Mouse (Mus musculus) left cerebral cortex, postnatal 10 days (tissue): ENCODE measurements around the gene Cdh13. TPM values are rescaled to one million over a fixed set of nuclear protein-coding genes. Genes with fewer than 3 reads are reported as not detected.
A peak's percentile ranks its signal among the peaks of the same experiment; 100 is the strongest.

Source experiments
- DNase-seq, 2 experiments: peaks; one replicate each; pipeline ENCODE4 v3.0.0; 2021 to 2022; ENCODE audit warnings: low spot score in 2 of 2, mixed read lengths in 1 of 2; ENCODE audit errors: extremely low spot score in 1 of 2
- intact Hi-C: fragments of 180-260 bp; cut with DNase I; formaldehyde crosslinking; loops from one replicate; pipeline ENCODE4 v1.15.1; 2025
- total RNA-seq, 2 experiments: library from RNA; stranded (reverse); gene quantifications; 2 replicates each; pipeline ENCODE4 v1.2.3; 2021

Gene Cdh13
- total RNA-seq, 2 experiments from 2014 or later: 190 to 200 TPM

DNA sequence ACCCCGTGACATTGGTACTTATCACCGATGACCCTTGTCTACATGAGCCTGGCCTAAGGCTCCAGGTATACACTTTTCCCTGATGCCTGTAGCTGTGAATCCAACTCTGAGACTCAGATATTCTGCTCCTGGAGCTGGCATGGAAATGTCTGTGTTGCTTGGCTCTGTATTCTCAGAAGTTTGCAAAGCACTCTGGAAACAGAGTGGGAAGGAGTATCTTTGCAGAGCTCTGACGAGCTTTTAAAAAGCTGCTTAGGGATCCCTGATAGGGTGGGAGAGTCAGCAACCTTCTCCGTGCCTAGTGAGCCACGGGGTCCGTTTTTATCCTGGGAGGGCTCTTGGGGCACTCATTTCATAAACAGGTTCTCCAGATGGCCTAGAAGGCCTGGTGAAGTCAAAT lies 526.1 kb downstream of the Cdh13 start:
- DNase-seq: no peak
- intact Hi-C loops: no loop called here

GRCm38 (mm10) chr8:118815055-118815454 lies 531.5 kb downstream of the Cdh13 start:
- intact Hi-C loops: no loop called here
- no peak for DNase-seq

DNA sequence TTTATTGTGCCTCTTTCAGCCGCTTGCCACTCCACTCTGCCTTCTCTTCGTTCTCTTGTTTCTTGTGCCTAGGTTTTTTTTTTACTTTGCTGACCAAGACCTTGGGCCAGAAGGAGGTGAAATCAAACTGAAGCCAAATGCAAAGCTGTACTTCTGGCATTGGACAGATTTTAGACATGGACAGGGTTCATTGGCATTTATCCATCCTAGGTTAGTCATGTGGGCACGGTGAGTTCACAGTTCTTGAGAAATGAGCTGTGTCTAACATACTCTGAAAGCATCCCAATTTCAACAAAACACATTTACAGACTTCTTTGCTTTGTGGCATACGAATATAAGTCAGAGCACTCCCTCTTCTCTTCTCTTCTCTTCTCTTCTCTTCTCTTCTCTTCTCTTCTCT lies 543.2 kb downstream of the Cdh13 start:
- intact Hi-C loops: no loop called here

DNA sequence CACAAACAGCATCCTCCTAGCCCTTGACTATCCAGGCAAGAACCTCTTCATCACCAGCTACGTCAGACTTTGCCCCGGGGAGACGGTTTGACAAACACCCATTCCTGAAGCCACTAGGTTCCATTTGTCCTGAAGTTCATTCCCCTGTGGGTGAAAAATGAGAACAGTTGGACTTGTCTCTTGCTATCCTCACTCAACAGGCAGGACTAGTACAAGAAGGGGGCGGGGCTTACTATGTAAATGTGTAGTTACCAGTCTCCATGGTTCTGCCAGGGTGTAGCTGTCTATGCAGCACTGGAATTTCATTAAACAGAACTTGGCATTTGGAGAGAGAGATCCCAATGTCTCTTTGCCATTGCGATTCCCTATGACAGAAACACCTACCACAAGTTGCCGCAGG lies 544.2 kb downstream of the Cdh13 start:
- intact Hi-C loops: no loop called here
- no peak for DNase-seq

More for the DNA sequence above, 543.2 kb downstream of the Cdh13 start:
- DNase-seq: no peak

DNA sequence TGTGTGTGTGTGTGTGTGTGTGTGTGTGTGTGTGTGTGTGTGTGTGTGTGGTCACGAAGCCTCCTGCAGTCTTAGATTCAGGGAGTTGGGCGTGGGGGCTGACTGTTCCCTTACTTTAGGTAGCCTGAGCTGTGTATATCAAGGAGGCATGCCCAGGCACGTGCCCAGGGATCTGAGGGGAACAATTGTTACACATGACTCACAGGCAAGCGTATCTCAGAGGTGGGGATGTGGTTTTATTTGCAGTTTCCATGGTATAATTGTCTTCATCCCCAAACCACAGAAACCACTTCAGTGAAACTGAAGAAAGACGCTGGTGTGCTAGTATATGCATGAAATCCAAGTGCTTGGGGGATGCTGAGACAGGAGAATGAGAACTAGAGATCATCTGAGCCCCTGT lies 546.8 kb downstream of the Cdh13 start:
- intact Hi-C loops: no loop called here
- DNase-seq: no peak

DNA sequence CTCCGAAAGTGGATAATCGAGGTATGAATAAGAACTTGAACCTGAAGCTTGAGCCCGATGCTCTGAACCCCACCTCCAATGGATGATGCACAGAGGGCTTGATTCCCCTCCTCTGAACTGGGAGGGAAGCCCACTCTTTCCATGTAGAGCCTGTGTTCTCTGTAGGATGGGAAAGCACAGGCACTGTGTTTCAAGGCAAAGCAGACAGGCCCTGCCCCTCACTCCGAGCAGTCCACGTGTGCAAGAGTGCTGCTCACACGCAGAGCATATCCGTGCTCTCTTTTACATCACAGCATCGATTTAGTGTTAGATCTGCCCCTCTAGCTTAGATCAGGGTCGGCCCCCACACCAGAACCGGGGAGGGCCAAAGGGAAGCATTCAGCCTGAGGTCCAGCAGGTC lies 547.5 kb downstream of the Cdh13 start:
- intact Hi-C loops: no loop called here
- DNase-seq: no peak

DNA sequence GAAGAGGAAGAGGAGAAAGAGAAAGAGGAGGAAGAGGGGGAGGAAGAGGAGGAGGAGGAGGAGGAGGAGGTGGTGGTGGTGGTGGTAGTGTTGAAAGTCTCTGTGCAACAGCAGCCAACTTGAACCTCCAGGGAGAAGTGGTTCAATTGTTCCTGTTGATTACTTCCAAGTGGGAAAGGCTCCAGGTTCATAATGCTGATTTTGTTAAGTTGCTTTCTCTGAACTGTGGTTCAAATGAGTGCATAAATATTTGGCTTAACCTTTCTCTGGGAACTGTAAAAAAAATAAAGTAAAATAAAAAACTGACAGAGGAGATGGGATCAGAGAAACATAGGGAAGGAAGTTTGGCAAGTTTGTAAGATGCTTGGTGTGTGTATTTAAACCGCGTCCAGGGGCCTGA lies 555.3 kb downstream of the Cdh13 start:
- intact Hi-C loops: no loop called here
- DNase-seq: no peak

DNA sequence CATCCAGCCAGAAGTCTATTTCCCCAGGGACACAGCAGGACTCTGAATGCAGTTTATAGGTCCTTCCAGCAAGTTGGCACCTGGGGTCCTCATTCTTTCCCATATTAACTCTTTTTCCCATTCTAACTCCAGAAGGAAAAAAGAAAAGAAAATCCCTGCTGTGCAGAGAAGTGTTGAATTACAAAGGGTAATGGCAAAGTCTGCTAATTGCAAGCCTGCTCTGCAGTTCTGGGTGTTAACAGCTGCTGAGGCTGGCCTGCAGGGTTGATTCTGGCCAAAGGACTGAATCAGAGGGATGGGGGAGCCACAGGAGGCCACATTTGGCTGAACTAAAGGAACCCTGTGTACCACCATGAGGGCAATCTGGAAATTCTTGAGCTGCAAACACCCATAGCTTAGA lies 562.2 kb downstream of the Cdh13 start:
- DNase-seq: no peak

GRCm38 (mm10) chr8:118848021-118848420 lies 564.5 kb downstream of the Cdh13 start:
- intact Hi-C loops: no loop called here

More for the DNA sequence above, 562.2 kb downstream of the Cdh13 start:
- intact Hi-C loops: no loop called here

GRCm38 (mm10) chr8:118849515-118849914 lies 566.0 kb downstream of the Cdh13 start:
- peak; percentile 57 to 63 for DNase-seq
- intact Hi-C loops: no loop called here

More at GRCm38 (mm10) chr8:118848021-118848420, 564.5 kb downstream of the Cdh13 start:
- no peak for DNase-seq

GRCm38 (mm10) chr8:118850381-118850780 lies 566.8 kb downstream of the Cdh13 start:
- DNase-seq: peak; percentile 61 to 64
- intact Hi-C loops: loop anchor here (2.0 kb wide), 1 partner anchor 564 kb away; no protein-coding TSS in a partner anchor

DNA sequence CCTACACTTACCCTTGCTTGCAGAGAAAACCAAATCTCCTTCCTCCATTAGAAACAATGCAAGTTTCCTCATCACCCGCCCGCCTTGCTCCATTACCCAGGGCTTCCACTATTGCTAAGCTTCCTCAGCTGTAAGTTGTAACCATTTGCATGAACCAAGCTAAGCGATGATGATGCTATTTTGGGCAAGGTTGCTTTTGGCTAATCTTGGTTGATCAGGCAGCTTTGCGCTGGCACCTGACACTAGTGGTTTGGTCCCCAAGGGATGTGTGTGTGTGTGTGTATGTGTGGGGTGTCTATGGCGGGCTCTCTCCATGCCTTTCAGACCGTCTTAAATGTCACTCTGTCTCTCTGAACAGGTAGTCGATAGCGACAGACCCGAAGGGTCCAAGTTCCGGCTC lies 567.8 kb downstream of the Cdh13 start:
- intact Hi-C loops: loop anchor here (2.0 kb wide), 1 partner anchor 565 kb away; no protein-coding TSS in a partner anchor
- no peak for DNase-seq

- DNase-seq: no peak
- intact Hi-C loops: no loop called here
Measured at GRCm38 (mm10) chr8:118852861-118853260, 569.3 kb downstream of the Cdh13 start.

GRCm38 (mm10) chr8:118854656-118855055 lies 571.1 kb downstream of the Cdh13 start:
- intact Hi-C loops: no loop called here

DNA sequence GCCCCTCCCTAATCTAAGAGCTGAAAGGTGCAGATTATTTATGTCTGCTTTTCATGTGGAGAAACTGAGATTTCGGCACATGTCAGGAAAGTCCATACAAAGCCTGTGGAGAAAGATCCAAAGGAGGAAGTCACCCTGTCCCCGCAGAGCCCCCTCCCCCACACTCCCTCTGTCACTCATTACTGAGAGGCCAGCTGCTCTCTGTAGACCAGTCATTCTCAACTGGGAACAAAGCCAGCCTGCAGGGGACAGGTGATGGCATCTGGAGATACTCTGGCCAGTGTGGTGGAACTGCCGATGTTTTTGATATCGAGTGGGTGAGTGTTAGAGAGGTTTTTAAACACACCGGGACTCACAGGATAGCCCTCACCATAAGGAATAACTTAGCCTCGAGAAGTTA lies 582.8 kb downstream of the Cdh13 start:
- intact Hi-C loops: no loop called here
- DNase-seq: no peak

More at GRCm38 (mm10) chr8:118854656-118855055, 571.1 kb downstream of the Cdh13 start:
- DNase-seq: no peak

GRCm38 (mm10) chr8:118870711-118871110 lies 587.2 kb downstream of the Cdh13 start:
- no peak for DNase-seq
- intact Hi-C loops: no loop called here

GRCm38 (mm10) chr8:118879939-118880825 lies 596.6 kb downstream of the Cdh13 start:
- intact Hi-C loops: no loop called here
- DNase-seq: peak; percentile 17 to 32

DNA sequence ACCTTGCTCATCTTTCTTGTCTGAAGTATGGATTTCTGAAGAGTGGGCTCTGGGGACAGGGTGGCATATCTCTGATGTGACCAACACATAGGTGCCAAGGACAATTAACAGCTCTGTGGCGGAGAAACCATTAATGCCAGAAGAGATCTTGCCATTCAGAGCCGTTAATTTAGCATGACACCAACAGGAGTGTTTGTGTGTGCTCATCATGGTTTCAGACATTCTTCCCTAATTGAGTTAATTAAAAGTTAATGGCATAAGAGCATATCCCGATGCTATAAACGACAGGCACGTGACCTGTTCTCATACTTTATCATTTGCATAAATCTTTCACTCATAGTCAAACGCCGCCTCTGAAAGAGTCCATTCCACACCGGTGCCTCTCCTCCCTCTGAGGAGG lies 600.8 kb downstream of the Cdh13 start:
- no peak for DNase-seq

GRCm38 (mm10) chr8:118884988-118885387 lies 601.5 kb downstream of the Cdh13 start:
- DNase-seq: no peak
- intact Hi-C loops: no loop called here

More for the DNA sequence above, 600.8 kb downstream of the Cdh13 start:
- intact Hi-C loops: no loop called here

- intact Hi-C loops: no loop called here
- DNase-seq: no peak
Measured at GRCm38 (mm10) chr8:118902402-118902801, 618.9 kb downstream of the Cdh13 start.
